Mouse (Mus musculus): ENCODE data around the gene Abhd17a. TPM values are rescaled to one million over a fixed set of nuclear protein-coding genes. Genes with fewer than 3 reads are reported as not detected.

Gene Abhd17a
- polyA plus RNA-seq, 1 experiment from 2014 or later: 95.7 TPM

GRCm38 (mm10) chr10:80553575-80553974 lies 36.6 kb downstream of the Abhd17a start:
- Histone ChIP-seq H3K4me1 (replicated peaks) (peaks cover 33% of the 10 kb centered on the region), H3K27me3 (replicated peaks) (no peaks in the 10 kb centered on the region), H3K9ac (no peak overlapping the region), H3K27ac (no peak overlapping the region), H3K9me3 (no peaks in the 10 kb centered on the region), H3K4me3 (replicated peaks) (no peak overlapping the region), H3K4me2 (replicated peaks) (no peak overlapping the region), H3K36me3 (peaks cover 13% of the 10 kb centered on the region; the same call in 1 of the 2 replicates)
- WGBS: 70% methylated on average over 8 of the region's 8 CpGs
- ATAC-seq: peak; percentile 46; the same call in 1 of the 2 replicates

- peaks cover 22% of the 10 kb centered on the region for H3K4me1 ChIP-seq (replicated peaks)
- H3K9me3 ChIP-seq: no peaks in the 10 kb centered on the region
- WGBS: 61% methylated on average over 9 of the region's 9 CpGs
- no peak overlapping the region for H3K4me3 ChIP-seq (replicated peaks)
- no peaks in the 10 kb centered on the region for H3K27me3 ChIP-seq (replicated peaks)
- no peak overlapping the region for H3K9ac ChIP-seq
- H3K27ac ChIP-seq: no peak overlapping the region
- ATAC-seq: no peak
- peaks cover 17% of the 10 kb centered on the region; the same call in 1 of the 2 replicates for H3K36me3 ChIP-seq
- H3K4me2 ChIP-seq (replicated peaks): no peak overlapping the region
These were observed 37.8 kb downstream of the Abhd17a start for GRCm38 (mm10) chr10:80552364-80552763.

GRCm38 (mm10) chr10:80549279-80549678 lies 40.9 kb downstream of the Abhd17a start:
- no peaks in the 10 kb centered on the region for H3K9me3 ChIP-seq
- no peaks in the 10 kb centered on the region for H3K27me3 ChIP-seq (replicated peaks)
- H3K4me1 ChIP-seq (replicated peaks): peaks cover 16% of the 10 kb centered on the region
- no peak overlapping the region for H3K4me3 ChIP-seq (replicated peaks)
- H3K9ac ChIP-seq: no peak overlapping the region
- H3K36me3 ChIP-seq: peaks cover 41% of the 10 kb centered on the region
- WGBS: 91% methylated on average over 21 of the region's 21 CpGs
- no peak for ATAC-seq
- no peak overlapping the region for H3K4me2 ChIP-seq (replicated peaks)
- H3K27ac ChIP-seq: no peak overlapping the region

- H3K4me1 ChIP-seq (replicated peaks): peaks cover 9% of the 10 kb centered on the region; the same call in 1 of the 2 replicates
- ATAC-seq: peak; percentile 48; the same call in 1 of the 2 replicates
- H3K36me3 ChIP-seq: peaks cover 48% of the 10 kb centered on the region
- no peak overlapping the region for H3K4me2 ChIP-seq (replicated peaks)
- no peak overlapping the region for H3K4me3 ChIP-seq (replicated peaks)
- no peaks in the 10 kb centered on the region for H3K27me3 ChIP-seq (replicated peaks)
- no peak overlapping the region for H3K27ac ChIP-seq
- no peaks in the 10 kb centered on the region for H3K9me3 ChIP-seq
- 69% methylated on average over 10 of the region's 10 CpGs for WGBS
- H3K9ac ChIP-seq: no peak overlapping the region
These were observed 41.6 kb downstream of the Abhd17a start for GRCm38 (mm10) chr10:80548428-80549006.

GRCm38 (mm10) chr10:80547539-80547938 lies 42.6 kb downstream of the Abhd17a start:
- H3K36me3 ChIP-seq: peaks cover 58% of the 10 kb centered on the region
- H3K27ac ChIP-seq: no peak overlapping the region
- no peak overlapping the region for H3K4me3 ChIP-seq (replicated peaks)
- no peaks in the 10 kb centered on the region for H3K27me3 ChIP-seq (replicated peaks)
- H3K9me3 ChIP-seq: no peaks in the 10 kb centered on the region
- WGBS: 93% methylated on average over 15 of the region's 15 CpGs
- H3K4me1 ChIP-seq (replicated peaks): 0 out of 2 replicates have a peak, but pooled peaks cover 2% of the 10 kb centered on the region
- ATAC-seq: no peak
- no peak overlapping the region for H3K4me2 ChIP-seq (replicated peaks)
- H3K9ac ChIP-seq: no peak overlapping the region

- Histone ChIP-seq H3K9me3 (no peaks in the 10 kb centered on the region), H3K4me3 (replicated peaks) (no peak overlapping the region), H3K4me2 (replicated peaks) (no peak overlapping the region), H3K9ac (no peak overlapping the region), H3K27ac (no peak overlapping the region), H3K36me3 (peaks cover 64% of the 10 kb centered on the region), H3K4me1 (replicated peaks) (0 out of 2 replicates have a peak, but pooled peaks cover 2% of the 10 kb centered on the region), H3K27me3 (replicated peaks) (no peaks in the 10 kb centered on the region)
- 94% methylated on average over 4 of the region's 4 CpGs for WGBS
- ATAC-seq: no peak
These were observed 43.2 kb downstream of the Abhd17a start for GRCm38 (mm10) chr10:80546945-80547344.

GRCm38 (mm10) chr10:80545590-80545989 lies 44.6 kb downstream of the Abhd17a start:
- WGBS: 88% methylated on average over 8 of the region's 8 CpGs
- Histone ChIP-seq H3K9me3 (no peaks in the 10 kb centered on the region), H3K9ac (no peak overlapping the region), H3K36me3 (peaks cover 69% of the 10 kb centered on the region), H3K27me3 (replicated peaks) (no peaks in the 10 kb centered on the region), H3K4me2 (replicated peaks) (no peak overlapping the region), H3K4me1 (replicated peaks) (0 out of 2 replicates have a peak, but pooled peaks cover 2% of the 10 kb centered on the region), H3K4me3 (replicated peaks) (no peak overlapping the region), H3K27ac (no peak overlapping the region)
- ATAC-seq: no peak

GRCm38 (mm10) chr10:80543873-80544272 lies 46.3 kb downstream of the Abhd17a start:
- Histone ChIP-seq H3K9ac (no peak overlapping the region), H3K4me1 (replicated peaks) (peaks cover 5% of the 10 kb centered on the region; the same call in 1 of the 2 replicates), H3K27ac (no peak overlapping the region), H3K27me3 (replicated peaks) (peaks cover 3% of the 10 kb centered on the region; the same call in 1 of the 2 replicates), H3K9me3 (no peaks in the 10 kb centered on the region), H3K36me3 (peaks cover 57% of the 10 kb centered on the region), H3K4me2 (replicated peaks) (no peak overlapping the region), H3K4me3 (replicated peaks) (no peak overlapping the region)
- no peak for ATAC-seq
- 95% methylated on average over 14 of the region's 14 CpGs for WGBS

GRCm38 (mm10) chr10:80539493-80539892 lies 50.6 kb downstream of the Abhd17a start:
- H3K27me3 ChIP-seq (replicated peaks): peaks cover 33% of the 10 kb centered on the region
- H3K4me3 ChIP-seq (replicated peaks): no peak overlapping the region; the same call in 1 of the 2 replicates
- H3K36me3 ChIP-seq: peaks cover 29% of the 10 kb centered on the region
- H3K27ac ChIP-seq: no peak overlapping the region
- peak overlapping the region; percentile 57; the same call in 1 of the 2 replicates for H3K4me2 ChIP-seq (replicated peaks)
- no peaks in the 10 kb centered on the region for H3K9me3 ChIP-seq
- H3K9ac ChIP-seq: no peak overlapping the region
- peak; percentile 11; the same call in 1 of the 2 replicates for ATAC-seq
- H3K4me1 ChIP-seq (replicated peaks): peaks cover 15% of the 10 kb centered on the region
- WGBS: 45% methylated on average over 5 of the region's 5 CpGs

- Histone ChIP-seq H3K27me3 (replicated peaks) (peaks cover 33% of the 10 kb centered on the region), H3K9me3 (no peaks in the 10 kb centered on the region), H3K36me3 (peaks cover 23% of the 10 kb centered on the region), H3K4me3 (replicated peaks) (peak within 1 kb of the TSS; percentile 20), H3K9ac (no peak within 1 kb of the TSS), H3K27ac (no peak within 1 kb of the TSS), H3K4me1 (replicated peaks) (peaks cover 15% of the 10 kb centered on the region), H3K4me2 (replicated peaks) (peak within 1 kb of the TSS; percentile 57)
- WGBS: 3% methylated on average over 30 of the region's 30 CpGs
- ATAC-seq: peak; percentile 93
These were observed 51.3 kb downstream of the Abhd17a start, which contains the start of gene Atp8b3 for GRCm38 (mm10) chr10:80538710-80539394. Gene Atp8b3 (minus strand): TSS chr10:80539124.

GRCm38 (mm10) chr10:80538180-80538579 lies 52.0 kb downstream of the Abhd17a start:
- ATAC-seq: no peak
- H3K9me3 ChIP-seq: no peaks in the 10 kb centered on the region
- WGBS: 55% methylated on average over 5 of the region's 5 CpGs
- H3K4me2 ChIP-seq (replicated peaks): no peak overlapping the region
- H3K36me3 ChIP-seq: peaks cover 17% of the 10 kb centered on the region
- H3K27me3 ChIP-seq (replicated peaks): peaks cover 33% of the 10 kb centered on the region
- no peak overlapping the region for H3K9ac ChIP-seq
- H3K27ac ChIP-seq: no peak overlapping the region
- peaks cover 15% of the 10 kb centered on the region for H3K4me1 ChIP-seq (replicated peaks)
- no peak overlapping the region for H3K4me3 ChIP-seq (replicated peaks)

GRCm38 (mm10) chr10:80535711-80536110 lies 54.4 kb downstream of the Abhd17a start:
- Histone ChIP-seq H3K27me3 (replicated peaks) (peaks cover 33% of the 10 kb centered on the region), H3K36me3 (no peaks in the 10 kb centered on the region), H3K9ac (no peak overlapping the region), H3K27ac (no peak overlapping the region), H3K4me3 (replicated peaks) (no peak overlapping the region), H3K4me2 (replicated peaks) (peak overlapping the region; percentile 38), H3K4me1 (replicated peaks) (peaks cover 15% of the 10 kb centered on the region), H3K9me3 (no peaks in the 10 kb centered on the region)
- no peak for ATAC-seq
- 10% methylated on average over 13 of the region's 13 CpGs for WGBS

All from intestine, embryonic 15.5 days (tissue).